Mouse (Mus musculus): ENCODE data around the gene Plet1. TPM values are rescaled to one million over a fixed set of nuclear protein-coding genes. Genes with fewer than 3 reads are reported as not detected.

Gene Plet1
- polyA plus RNA-seq, 1 experiment: 8.0 TPM

DNA sequence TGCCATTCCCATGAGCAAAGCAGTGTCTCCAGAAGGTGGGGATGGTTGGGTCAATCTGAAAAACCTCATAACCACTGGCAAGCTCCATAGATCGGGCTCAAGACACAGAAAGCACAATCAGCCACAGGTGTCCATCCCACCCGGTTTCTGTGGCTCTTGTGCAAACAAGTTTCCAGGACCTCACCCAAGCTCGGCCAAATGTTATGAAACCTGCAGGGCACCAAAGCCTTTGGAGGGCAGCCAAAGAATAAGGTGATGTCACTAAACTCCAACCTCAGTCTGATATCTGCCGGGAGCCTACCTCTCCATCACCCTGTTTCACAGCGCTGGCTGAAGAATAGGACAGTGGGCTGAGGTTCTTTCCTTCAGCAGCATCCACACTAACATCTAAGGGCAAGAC lies 41.6 kb downstream of the Plet1 start:
- no peak overlapping the region for H3K27ac ChIP-seq (ENCODE audit: control insufficient read depth, insufficient read depth, low read length)
- DNase-seq: no peak

DNA sequence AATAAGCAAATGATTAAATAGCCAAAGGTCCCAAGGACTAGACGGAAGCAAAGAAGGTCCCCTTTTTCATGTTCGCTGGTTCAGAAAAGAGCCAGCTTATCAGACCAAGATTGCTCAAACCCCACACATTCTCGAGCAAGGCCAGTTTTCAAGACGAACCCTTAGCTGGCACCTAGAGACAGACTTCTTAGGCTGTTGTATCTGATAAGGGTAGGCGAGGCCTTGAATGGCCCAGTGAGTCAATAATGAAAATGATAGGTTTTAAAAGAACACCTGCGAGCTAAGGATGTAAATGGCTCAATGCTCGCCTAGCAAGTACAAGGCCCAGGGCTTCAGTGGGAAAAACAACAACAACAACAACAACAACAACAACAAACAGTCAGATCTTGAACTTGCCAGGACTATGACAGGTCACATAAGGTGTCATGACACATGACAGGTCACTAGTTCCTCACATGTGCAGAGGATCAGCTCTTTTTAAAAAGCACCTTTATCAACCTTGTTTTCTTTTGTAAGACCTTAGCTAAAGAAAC lies 42.3 kb downstream of the Plet1 start:
- Histone ChIP-seq H3K36me3 (ENCODE audit: control insufficient read depth, insufficient read depth, low read length) (no peaks in the 10 kb centered on the region), H3K27ac (ENCODE audit: control insufficient read depth, insufficient read depth, low read length) (no peak overlapping the region), H3K27me3 (ENCODE audit: control insufficient read depth, insufficient read depth, low read length) (no peaks in the 10 kb centered on the region), H3K4me1 (replicated peaks; ENCODE audit: control insufficient read depth, insufficient read depth, low read length) (peaks cover 3% of the 10 kb centered on the region), H3K4me3 (ENCODE audit: control insufficient read depth, insufficient read depth, low read length) (no peak overlapping the region)
- DNase-seq: no peak
- TF ChIP-seq CTCF (IDR thresholded peaks at IDR 0.05; ENCODE audit: borderline replicate concordance, control insufficient read depth, extremely low read depth, insufficient read depth, low read length, poor library complexity): no peak
- WGBS: 74% methylated on average over 7 of the region's 7 CpGs

More for the DNA sequence above, 41.6 kb downstream of the Plet1 start:
- WGBS: 65% methylated on average over 5 of the region's 5 CpGs
- H3K4me1 ChIP-seq (replicated peaks; ENCODE audit: control insufficient read depth, insufficient read depth, low read length): peaks cover 3% of the 10 kb centered on the region
- TF ChIP-seq POLR2A (IDR thresholded peaks at IDR 0.05; ENCODE audit: control insufficient read depth, extremely low read depth, insufficient read depth, low read length, poor library complexity): no peak
- TF ChIP-seq CTCF (IDR thresholded peaks at IDR 0.05; ENCODE audit: borderline replicate concordance, control insufficient read depth, extremely low read depth, insufficient read depth, low read length, poor library complexity): no peak
- no peaks in the 10 kb centered on the region for H3K27me3 ChIP-seq (ENCODE audit: control insufficient read depth, insufficient read depth, low read length)
- H3K36me3 ChIP-seq (ENCODE audit: control insufficient read depth, insufficient read depth, low read length): no peaks in the 10 kb centered on the region
- H3K4me3 ChIP-seq (ENCODE audit: control insufficient read depth, insufficient read depth, low read length): no peak overlapping the region

DNA sequence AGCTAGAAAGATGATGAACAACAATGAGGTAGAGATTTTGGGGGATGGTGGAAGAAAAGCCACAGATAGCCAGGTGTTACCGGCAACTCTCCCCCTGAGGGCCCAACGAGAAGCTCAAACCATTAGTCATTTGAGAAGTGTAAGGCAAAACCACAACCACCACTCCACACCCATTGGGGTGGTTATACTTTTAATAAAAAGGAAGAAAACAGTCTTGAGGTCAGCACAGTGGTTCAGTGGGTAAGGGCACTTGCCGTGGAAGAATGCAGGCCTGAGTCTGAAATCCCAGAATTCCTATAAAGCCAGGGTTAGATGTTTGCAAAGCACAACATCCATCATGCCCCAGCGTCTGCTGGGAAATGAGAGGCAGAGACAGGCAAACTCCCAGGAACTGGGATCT lies 43.0 kb downstream of the Plet1 start:
- Histone ChIP-seq H3K27me3 (ENCODE audit: control insufficient read depth, insufficient read depth, low read length) (no peaks in the 10 kb centered on the region), H3K4me1 (replicated peaks; ENCODE audit: control insufficient read depth, insufficient read depth, low read length) (peaks cover 3% of the 10 kb centered on the region), H3K36me3 (ENCODE audit: control insufficient read depth, insufficient read depth, low read length) (no peaks in the 10 kb centered on the region), H3K27ac (ENCODE audit: control insufficient read depth, insufficient read depth, low read length) (no peak overlapping the region), H3K4me3 (ENCODE audit: control insufficient read depth, insufficient read depth, low read length) (no peak overlapping the region)
- WGBS: 18% methylated on average over 4 of the region's 4 CpGs
- no peak for DNase-seq
- TF ChIP-seq CTCF (IDR thresholded peaks at IDR 0.05; ENCODE audit: borderline replicate concordance, control insufficient read depth, extremely low read depth, insufficient read depth, low read length, poor library complexity): no peak
- no peak for TF ChIP-seq POLR2A (IDR thresholded peaks at IDR 0.05; ENCODE audit: control insufficient read depth, extremely low read depth, insufficient read depth, low read length, poor library complexity)

DNA sequence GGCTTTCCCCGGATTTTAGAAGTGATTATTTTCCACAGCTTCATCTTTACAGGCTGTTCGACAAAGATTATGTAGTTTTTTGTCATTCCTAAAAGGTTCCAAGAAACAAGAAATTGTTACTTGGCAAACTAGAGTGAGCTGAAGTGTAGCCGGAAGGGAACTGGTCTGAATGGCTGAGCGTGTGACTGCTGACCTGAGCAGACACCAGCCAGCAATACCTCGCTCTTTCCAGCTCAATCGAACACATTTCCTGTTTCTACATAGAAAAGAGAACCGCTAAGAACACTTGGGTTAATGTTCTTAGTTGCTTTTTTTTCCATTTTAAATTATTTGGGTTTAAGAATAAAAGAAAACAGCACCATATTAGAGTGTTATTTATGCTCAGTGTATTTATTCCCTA lies 45.8 kb downstream of the Plet1 start:
- 19% methylated on average over 7 of the region's 7 CpGs for WGBS
- H3K36me3 ChIP-seq (ENCODE audit: control insufficient read depth, insufficient read depth, low read length): no peaks in the 10 kb centered on the region
- H3K4me1 ChIP-seq (replicated peaks; ENCODE audit: control insufficient read depth, insufficient read depth, low read length): no peaks in the 10 kb centered on the region
- TF ChIP-seq POLR2A (IDR thresholded peaks at IDR 0.05; ENCODE audit: control insufficient read depth, extremely low read depth, insufficient read depth, low read length, poor library complexity) (no peak), CTCF (IDR thresholded peaks at IDR 0.05; ENCODE audit: borderline replicate concordance, control insufficient read depth, extremely low read depth, insufficient read depth, low read length, poor library complexity) (no peak)
- no peaks in the 10 kb centered on the region for H3K27me3 ChIP-seq (ENCODE audit: control insufficient read depth, insufficient read depth, low read length)
- DNase-seq: no peak
- no peak overlapping the region for H3K27ac ChIP-seq (ENCODE audit: control insufficient read depth, insufficient read depth, low read length)
- no peak overlapping the region for H3K4me3 ChIP-seq (ENCODE audit: control insufficient read depth, insufficient read depth, low read length)

DNA sequence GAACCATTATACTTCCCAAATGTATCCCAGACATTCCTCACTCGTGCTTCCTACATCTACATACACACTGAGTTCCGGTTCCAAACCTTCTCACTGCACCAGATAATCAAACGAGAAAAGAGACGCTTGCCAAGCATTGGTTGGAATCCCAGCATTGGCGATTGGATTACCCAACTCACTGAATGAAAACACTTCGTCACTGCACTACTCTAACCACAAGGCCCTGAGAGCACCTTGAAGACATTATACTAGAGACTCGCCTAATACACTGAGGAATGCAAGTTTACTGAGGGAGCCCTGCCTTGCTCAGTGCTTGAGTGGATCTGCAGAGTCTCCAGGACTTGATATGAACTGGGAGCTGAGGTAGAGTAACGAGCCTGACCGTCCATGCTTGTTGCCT lies 48.1 kb downstream of the Plet1 start:
- no peak overlapping the region for H3K4me3 ChIP-seq (ENCODE audit: control insufficient read depth, insufficient read depth, low read length)
- H3K27me3 ChIP-seq (ENCODE audit: control insufficient read depth, insufficient read depth, low read length): no peaks in the 10 kb centered on the region
- H3K27ac ChIP-seq (ENCODE audit: control insufficient read depth, insufficient read depth, low read length): no peak overlapping the region
- TF ChIP-seq POLR2A (IDR thresholded peaks at IDR 0.05; ENCODE audit: control insufficient read depth, extremely low read depth, insufficient read depth, low read length, poor library complexity): no peak
- DNase-seq: no peak
- H3K36me3 ChIP-seq (ENCODE audit: control insufficient read depth, insufficient read depth, low read length): no peaks in the 10 kb centered on the region
- 95% methylated on average over 9 of the region's 9 CpGs for WGBS
- H3K4me1 ChIP-seq (replicated peaks; ENCODE audit: control insufficient read depth, insufficient read depth, low read length): peaks cover 2% of the 10 kb centered on the region

DNA sequence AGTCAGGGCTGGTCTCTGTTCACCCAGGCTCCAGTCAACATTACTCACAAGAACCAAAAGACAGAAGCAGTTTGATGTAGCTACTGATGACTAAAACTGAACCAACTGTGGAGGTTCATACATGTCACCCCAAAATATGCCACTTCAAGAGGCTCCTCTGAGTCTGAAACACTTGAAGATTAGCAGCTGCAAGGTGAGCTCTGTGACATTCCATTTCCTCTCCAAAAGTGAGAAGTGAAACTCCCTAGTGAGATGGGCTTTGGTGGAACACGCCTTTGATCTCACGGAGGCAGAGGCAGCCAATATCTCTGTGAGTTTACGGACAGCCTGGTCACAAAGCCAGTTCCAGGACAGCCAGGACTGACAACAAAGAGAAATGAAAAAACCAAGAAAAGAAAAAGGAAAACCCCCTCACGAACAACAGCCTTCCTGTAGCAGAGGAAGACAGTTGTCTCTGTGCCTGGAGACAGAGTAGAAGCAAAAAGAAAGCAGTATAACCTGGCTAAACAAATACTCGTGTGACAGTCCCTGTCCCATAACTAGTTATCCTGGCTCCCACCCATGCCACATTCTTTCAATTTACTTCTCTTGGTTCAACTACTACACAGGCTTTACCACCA lies 53.6 kb downstream of the Plet1 start:
- TF ChIP-seq POLR2A (IDR thresholded peaks at IDR 0.05; ENCODE audit: control insufficient read depth, extremely low read depth, insufficient read depth, low read length, poor library complexity) (no peak), CTCF (IDR thresholded peaks at IDR 0.05; ENCODE audit: borderline replicate concordance, control insufficient read depth, extremely low read depth, insufficient read depth, low read length, poor library complexity) (no peak)
- peak overlapping the region; percentile 97 for H3K27ac ChIP-seq (ENCODE audit: control insufficient read depth, insufficient read depth, low read length)
- peak overlapping the region; percentile 45 for H3K4me3 ChIP-seq (ENCODE audit: control insufficient read depth, insufficient read depth, low read length)
- H3K36me3 ChIP-seq (ENCODE audit: control insufficient read depth, insufficient read depth, low read length): no peaks in the 10 kb centered on the region
- DNase-seq: peak; percentile 36
- H3K4me1 ChIP-seq (replicated peaks; ENCODE audit: control insufficient read depth, insufficient read depth, low read length): peaks cover 8% of the 10 kb centered on the region
- no peaks in the 10 kb centered on the region for H3K27me3 ChIP-seq (ENCODE audit: control insufficient read depth, insufficient read depth, low read length)
- WGBS: 3% methylated on average over 5 of the region's 5 CpGs

DNA sequence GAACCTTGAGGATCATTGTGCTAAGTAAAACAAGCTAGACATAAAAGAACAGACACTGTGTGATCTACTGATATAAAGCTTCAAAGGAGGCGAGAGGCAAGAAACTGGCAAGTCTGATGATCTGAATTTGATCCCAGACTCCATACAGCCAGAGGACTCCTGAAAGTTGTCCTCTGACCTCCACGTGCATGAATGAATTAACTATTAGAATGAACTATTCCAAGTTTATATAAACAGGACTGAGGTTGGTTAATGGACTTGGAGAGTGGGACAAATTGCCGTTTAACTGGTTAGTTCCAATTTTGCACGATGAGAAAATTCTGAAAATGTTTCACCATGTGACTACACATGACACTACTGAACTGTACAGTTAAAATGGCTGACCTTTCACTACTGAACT lies 54.6 kb downstream of the Plet1 start:
- no peaks in the 10 kb centered on the region for H3K36me3 ChIP-seq (ENCODE audit: control insufficient read depth, insufficient read depth, low read length)
- no peak for TF ChIP-seq POLR2A (IDR thresholded peaks at IDR 0.05; ENCODE audit: control insufficient read depth, extremely low read depth, insufficient read depth, low read length, poor library complexity)
- no peak for TF ChIP-seq CTCF (IDR thresholded peaks at IDR 0.05; ENCODE audit: borderline replicate concordance, control insufficient read depth, extremely low read depth, insufficient read depth, low read length, poor library complexity)
- no peak overlapping the region for H3K4me3 ChIP-seq (ENCODE audit: control insufficient read depth, insufficient read depth, low read length)
- H3K4me1 ChIP-seq (replicated peaks; ENCODE audit: control insufficient read depth, insufficient read depth, low read length): peaks cover 8% of the 10 kb centered on the region
- H3K27ac ChIP-seq (ENCODE audit: control insufficient read depth, insufficient read depth, low read length): no peak overlapping the region
- 84% methylated on average over 4 of the region's 4 CpGs for WGBS
- no peak for DNase-seq
- no peaks in the 10 kb centered on the region for H3K27me3 ChIP-seq (ENCODE audit: control insufficient read depth, insufficient read depth, low read length)

All from thymus, adult 2 months (tissue).